Mouse (Mus musculus): ENCODE data around the gene Mmp25.

Gene Mmp25

GRCm38 (mm10) chr17:23620351-23620750 lies 24.7 kb downstream of the Mmp25 start:
- H3K4me3 ChIP-seq (replicated peaks; ENCODE audit: low read length), result no peak overlapping the region
- no peaks in the 10 kb centered on the region for H3K36me3 ChIP-seq (ENCODE audit: insufficient read depth, low read length)
- TF ChIP-seq CTCF (conservative IDR thresholded peaks at IDR 0.05; ENCODE audit: low read length) (no peak), NANOG (IDR thresholded peaks at IDR 0.05; ENCODE audit: borderline replicate concordance, low read length) (no peak), POU5F1 (IDR thresholded peaks at IDR 0.05; ENCODE audit: borderline replicate concordance, low read length) (no peak)
- H3K4me1 ChIP-seq (replicated peaks; ENCODE audit: low read depth, low read length), result peaks cover 14% of the 10 kb centered on the region
- H3K27me3 ChIP-seq (ENCODE audit: insufficient read depth, low read length), result peaks cover 25% of the 10 kb centered on the region
- H3K9me3 ChIP-seq (ENCODE audit: low read length), result no peaks in the 10 kb centered on the region

- TF ChIP-seq POU5F1 (IDR thresholded peaks at IDR 0.05; ENCODE audit: borderline replicate concordance, low read length) (no peak), CTCF (conservative IDR thresholded peaks at IDR 0.05; ENCODE audit: low read length) (no peak)
- Histone ChIP-seq H3K27me3 (ENCODE audit: insufficient read depth, low read length) (peaks cover 25% of the 10 kb centered on the region), H3K9me3 (ENCODE audit: low read length) (no peaks in the 10 kb centered on the region), H3K36me3 (ENCODE audit: insufficient read depth, low read length) (peaks cover 3% of the 10 kb centered on the region; the same call in 1 of the 2 replicates), H3K4me1 (replicated peaks; ENCODE audit: low read depth, low read length) (peaks cover 24% of the 10 kb centered on the region), H3K4me3 (replicated peaks; ENCODE audit: low read length) (peak overlapping the region; percentile 49)
Measured at GRCm38 (mm10) chr17:23617087-23617486, 28.0 kb downstream of the Mmp25 start.

- Histone ChIP-seq H3K4me3 (replicated peaks; ENCODE audit: low read length) (peak overlapping the region; percentile 65), H3K36me3 (ENCODE audit: insufficient read depth, low read length) (peaks cover 69% of the 10 kb centered on the region), H3K4me1 (replicated peaks; ENCODE audit: low read depth, low read length) (peaks cover 74% of the 10 kb centered on the region), H3K27me3 (ENCODE audit: insufficient read depth, low read length) (no peaks in the 10 kb centered on the region), H3K9me3 (ENCODE audit: low read length) (no peaks in the 10 kb centered on the region)
- TF ChIP-seq CTCF (conservative IDR thresholded peaks at IDR 0.05; ENCODE audit: low read length) (peak; percentile 67), POU5F1 (IDR thresholded peaks at IDR 0.05; ENCODE audit: borderline replicate concordance, low read length) (no peak)
Measured at GRCm38 (mm10) chr17:23610361-23610800, 34.7 kb downstream of the Mmp25 start.

DNA sequence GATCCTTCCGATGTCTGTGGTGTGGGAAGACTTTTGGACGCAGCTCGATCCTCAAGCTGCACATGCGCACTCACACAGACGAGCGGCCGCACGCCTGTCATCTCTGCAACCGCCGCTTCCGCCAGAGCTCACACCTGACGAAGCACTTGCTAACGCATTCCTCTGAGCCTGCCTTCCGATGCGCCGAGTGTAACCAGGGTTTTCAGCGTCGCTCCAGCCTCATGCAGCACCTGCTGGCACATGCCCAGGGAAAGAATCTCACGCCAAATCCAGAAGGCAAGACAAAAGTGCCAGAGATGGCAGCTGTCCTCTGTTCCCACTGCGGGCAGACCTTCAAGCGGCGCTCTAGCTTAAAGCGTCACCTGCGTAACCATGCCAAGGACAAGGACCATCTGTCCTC lies 35.5 kb downstream of the Mmp25 start:
- TF ChIP-seq CTCF (conservative IDR thresholded peaks at IDR 0.05; ENCODE audit: low read length), result no peak
- Histone ChIP-seq H3K4me1 (replicated peaks; ENCODE audit: low read depth, low read length) (peaks cover 82% of the 10 kb centered on the region), H3K9me3 (ENCODE audit: low read length) (no peaks in the 10 kb centered on the region), H3K36me3 (ENCODE audit: insufficient read depth, low read length) (peaks cover 74% of the 10 kb centered on the region), H3K4me3 (replicated peaks; ENCODE audit: low read length) (peak overlapping the region; percentile 65), H3K27me3 (ENCODE audit: insufficient read depth, low read length) (no peaks in the 10 kb centered on the region)

DNA sequence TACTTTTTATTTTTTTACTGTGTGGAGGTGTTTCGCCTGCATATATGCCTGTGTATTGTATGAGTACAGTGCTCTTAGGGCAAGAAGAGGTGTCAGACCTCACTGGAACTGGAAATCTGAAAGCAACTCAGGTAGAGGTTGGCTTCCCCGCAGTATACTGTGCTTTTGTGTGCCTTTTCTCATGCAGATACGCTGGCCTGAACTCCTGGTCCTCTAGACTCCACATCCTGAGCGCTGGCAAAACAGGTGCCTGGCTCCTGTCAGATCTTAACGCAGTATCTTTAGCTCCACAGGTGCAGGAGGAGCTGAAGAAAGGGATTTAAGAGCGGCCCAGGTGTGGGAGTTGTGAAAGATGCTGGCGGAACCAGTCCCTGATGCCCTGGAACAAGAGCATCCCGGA lies 39.9 kb downstream of the Mmp25 start:
- TF ChIP-seq NANOG (IDR thresholded peaks at IDR 0.05; ENCODE audit: borderline replicate concordance, low read length) (no peak), POU5F1 (IDR thresholded peaks at IDR 0.05; ENCODE audit: borderline replicate concordance, low read length) (peak; percentile 82)
- peak overlapping the region; percentile 78 for H3K4me3 ChIP-seq (replicated peaks; ENCODE audit: low read length)
- peaks cover 71% of the 10 kb centered on the region for H3K36me3 ChIP-seq (ENCODE audit: insufficient read depth, low read length)
- peaks cover 79% of the 10 kb centered on the region for H3K4me1 ChIP-seq (replicated peaks; ENCODE audit: low read depth, low read length)
- no peaks in the 10 kb centered on the region for H3K9me3 ChIP-seq (ENCODE audit: low read length)
- no peaks in the 10 kb centered on the region for H3K27me3 ChIP-seq (ENCODE audit: insufficient read depth, low read length)

DNA sequence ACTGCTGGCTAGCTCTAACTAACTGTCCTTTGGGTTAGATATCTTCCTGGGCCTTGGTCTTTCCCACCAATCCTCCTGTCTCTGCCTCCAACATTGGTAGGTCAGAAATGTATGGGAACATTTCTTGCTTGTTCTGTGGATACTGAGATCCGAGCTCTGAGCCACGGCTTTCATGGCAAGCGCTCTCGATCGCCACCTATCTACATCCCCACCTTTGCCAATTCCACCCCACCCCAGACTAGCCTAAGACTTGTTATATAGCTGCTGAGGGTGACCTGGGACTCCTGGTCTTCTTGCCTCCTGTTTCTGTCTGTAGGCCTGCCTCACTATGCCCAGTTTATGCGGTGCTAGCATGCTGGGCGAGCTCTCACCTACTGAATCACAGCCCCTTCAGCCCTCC lies 40.7 kb downstream of the Mmp25 start:
- TF ChIP-seq POU5F1 (IDR thresholded peaks at IDR 0.05; ENCODE audit: borderline replicate concordance, low read length), result no peak
- TF ChIP-seq NANOG (IDR thresholded peaks at IDR 0.05; ENCODE audit: borderline replicate concordance, low read length), result no peak
- TF ChIP-seq CTCF (conservative IDR thresholded peaks at IDR 0.05; ENCODE audit: low read length), result peak; percentile 61
- Histone ChIP-seq H3K27me3 (ENCODE audit: insufficient read depth, low read length) (no peaks in the 10 kb centered on the region), H3K4me3 (replicated peaks; ENCODE audit: low read length) (peak overlapping the region; percentile 78), H3K9me3 (ENCODE audit: low read length) (no peaks in the 10 kb centered on the region), H3K4me1 (replicated peaks; ENCODE audit: low read depth, low read length) (peaks cover 76% of the 10 kb centered on the region), H3K36me3 (ENCODE audit: insufficient read depth, low read length) (peaks cover 62% of the 10 kb centered on the region)

DNA sequence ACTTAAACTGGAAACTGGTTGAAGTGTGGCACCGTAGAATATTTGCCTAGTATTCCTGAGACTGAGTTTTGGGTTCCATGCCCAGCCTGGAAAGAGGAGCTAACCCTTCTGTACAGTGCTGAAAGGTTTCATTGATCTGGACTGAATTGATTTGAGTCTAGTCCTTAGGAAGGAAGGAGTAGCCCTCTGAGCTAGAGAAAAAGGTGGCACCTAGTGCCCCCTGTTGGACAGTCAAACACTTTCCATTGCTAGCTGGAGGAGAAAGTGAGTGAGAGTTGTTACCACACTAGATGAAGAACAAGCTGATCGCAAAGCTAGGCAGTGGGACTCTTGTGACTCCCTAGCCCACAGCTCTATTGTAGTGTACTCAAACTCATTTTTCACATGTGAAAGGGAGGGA lies 41.5 kb downstream of the Mmp25 start:
- Histone ChIP-seq H3K36me3 (ENCODE audit: insufficient read depth, low read length) (peaks cover 54% of the 10 kb centered on the region), H3K4me3 (replicated peaks; ENCODE audit: low read length) (peak overlapping the region; percentile 78), H3K27me3 (ENCODE audit: insufficient read depth, low read length) (no peaks in the 10 kb centered on the region), H3K4me1 (replicated peaks; ENCODE audit: low read depth, low read length) (peaks cover 69% of the 10 kb centered on the region), H3K9me3 (ENCODE audit: low read length) (no peaks in the 10 kb centered on the region)
- TF ChIP-seq CTCF (conservative IDR thresholded peaks at IDR 0.05; ENCODE audit: low read length), result peak; percentile 43
- no peak for TF ChIP-seq POU5F1 (IDR thresholded peaks at IDR 0.05; ENCODE audit: borderline replicate concordance, low read length)

- Histone ChIP-seq H3K36me3 (ENCODE audit: insufficient read depth, low read length) (peaks cover 49% of the 10 kb centered on the region), H3K27me3 (ENCODE audit: insufficient read depth, low read length) (no peaks in the 10 kb centered on the region), H3K4me1 (replicated peaks; ENCODE audit: low read depth, low read length) (peaks cover 69% of the 10 kb centered on the region), H3K9me3 (ENCODE audit: low read length) (no peaks in the 10 kb centered on the region), H3K4me3 (replicated peaks; ENCODE audit: low read length) (peak overlapping the region; percentile 86)
- TF ChIP-seq POU5F1 (IDR thresholded peaks at IDR 0.05; ENCODE audit: borderline replicate concordance, low read length), result no peak
- no peak for TF ChIP-seq CTCF (conservative IDR thresholded peaks at IDR 0.05; ENCODE audit: low read length)
Measured at GRCm38 (mm10) chr17:23603077-23603476, 42.0 kb downstream of the Mmp25 start.

DNA sequence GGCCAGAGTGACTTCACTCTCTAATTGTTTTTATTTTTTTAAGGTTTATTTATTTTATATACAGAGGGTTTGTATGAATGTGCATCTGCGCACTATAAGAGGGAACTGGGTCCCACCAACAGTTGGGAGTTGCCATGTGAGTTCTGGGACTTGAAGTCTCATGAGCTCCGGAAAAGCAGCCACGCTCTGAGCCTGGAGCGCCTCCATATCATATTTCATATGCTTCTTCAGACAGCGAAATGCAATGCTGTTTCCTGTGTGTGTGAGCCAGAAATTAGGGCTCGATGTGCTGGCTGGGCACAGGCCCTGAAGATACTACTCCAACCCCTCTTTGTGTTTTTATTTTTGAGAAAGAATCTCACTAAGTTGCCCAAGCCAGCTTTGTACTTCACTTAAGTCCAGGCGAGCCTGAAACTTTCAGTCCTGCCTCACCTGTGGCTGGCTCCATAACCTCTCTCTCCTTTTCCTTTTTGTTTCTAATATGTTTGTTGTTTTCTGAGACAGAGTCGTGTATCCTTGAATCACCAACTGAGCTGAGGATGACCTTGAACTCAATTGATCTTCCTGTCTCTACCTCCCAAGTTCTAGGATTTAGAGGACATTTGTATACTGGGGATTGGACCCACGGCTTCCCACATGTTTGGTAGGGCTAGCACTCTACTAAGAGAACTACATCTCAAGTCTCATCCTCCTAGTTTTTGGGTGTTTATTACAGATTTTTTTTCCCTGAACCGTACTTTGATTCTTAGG lies 43.1 kb downstream of the Mmp25 start:
- Histone ChIP-seq H3K27me3 (ENCODE audit: insufficient read depth, low read length) (no peaks in the 10 kb centered on the region), H3K36me3 (ENCODE audit: insufficient read depth, low read length) (peaks cover 42% of the 10 kb centered on the region)
- TF ChIP-seq NANOG (IDR thresholded peaks at IDR 0.05; ENCODE audit: borderline replicate concordance, low read length) (no peak), CTCF (conservative IDR thresholded peaks at IDR 0.05; ENCODE audit: low read length) (no peak), POU5F1 (IDR thresholded peaks at IDR 0.05; ENCODE audit: borderline replicate concordance, low read length) (no peak)

More for the DNA sequence above, 43.1 kb downstream of the Mmp25 start:
- Histone ChIP-seq H3K9me3 (ENCODE audit: low read length) (no peaks in the 10 kb centered on the region), H3K4me1 (replicated peaks; ENCODE audit: low read depth, low read length) (peaks cover 65% of the 10 kb centered on the region), H3K4me3 (replicated peaks; ENCODE audit: low read length) (peak overlapping the region; percentile 86)
